Mouse (Mus musculus) liver, embryonic 14 days (tissue): ENCODE results near the gene Endod1. TPM values are rescaled to one million over a fixed set of nuclear protein-coding genes. Genes with fewer than 3 reads are reported as not detected.

Source experiments
- polyA plus RNA-seq: library from polyadenylated mRNA; depleted of rRNA; stranded (reverse); fragments of >200 nt; gene quantifications from 2 replicates; pipeline ENCODE4 v1.2.3, GENCODE M21; 2012; rRNA removed

Endod1 gene
- 18.5 and 24.1 TPM in 2 replicates for polyA plus RNA-seq

GRCm38 (mm10) chr9:14381353-14382055 lies at the start of gene Endod1:
Gene Endod1 (minus strand): TSS chr9:14381507.

Other genes starting within 250 kb of the Endod1 start
- gene Sesn3, start 106.4 kb downstream of the Endod1 start, polyA plus RNA-seq = 1.2 TPM in 2 replicates
- 0.01 and 0.02 TPM in 2 replicates for gene Kdm4d, start 119.0 kb upstream of the Endod1 start, polyA plus RNA-seq
- 46.4 and 48.8 TPM in 2 replicates for gene Cwc15, start 119.1 kb upstream of the Endod1 start, polyA plus RNA-seq